Mouse (Mus musculus) lung, adult 2 months (tissue): ENCODE measurements around the gene Lrrc49.

Source experiments
- CTCF ChIP-seq: fragments of 200-500 bp; IDR thresholded peaks from 2 replicates; pipeline ENCODE4 v1.5.1; 2011; ENCODE audit warnings: mild to moderate bottlenecking, low read length, control low read depth; ENCODE audit not compliant: insufficient read depth
- POLR2A ChIP-seq: fragments of 200-500 bp; IDR thresholded peaks from 2 replicates; pipeline ENCODE4 v1.6.1; 2011; ENCODE audit warnings: low read depth, mild to moderate bottlenecking, control low read depth, low read length, borderline replicate concordance; ENCODE audit errors: extremely low read depth

GRCm38 (mm10) chr9:60610194-60610593 lies 77.8 kb downstream of the Lrrc49 start:
- TF ChIP-seq POLR2A, result no peak
- TF ChIP-seq CTCF, result no peak
